19 mouse cellular contexts compared by ENCODE assay signal in genomic region chr5:113336281-113336680, GRCm38 (mm10). TPM values are rescaled to one million over a fixed set of nuclear protein-coding genes. Genes with fewer than 3 reads are reported as not detected.
DNase-seq lines count a peak whose midpoint lies in the region; ATAC-seq and TF ChIP-seq lines count a peak whose summit lies in the region.
"Had no signal": no experiment of that assay in that cellular context is flagged by ENCODE, and none has a peak within 500 bp of the region (broad histone marks: within the 10 kb centered on the region; RNA-seq: fewer than 3 reads in every experiment).

No protein-coding gene starts in this region.

- TF ChIP-seq POLR2A in kidney, adult 2 months (IDR thresholded peaks at IDR 0.05; ENCODE audit: low read depth, low read length) = no peak

- 0 out of 2 replicates have a peak, but pooled peaks cover 3% of the 10 kb centered on the region for H3K9me3 ChIP-seq in heart, embryonic 11.5 days (replicated peaks; ENCODE audit: control insufficient read depth, low read length)
- no peaks in the 10 kb centered on the region; the same call in 1 of the 2 replicates for H3K9me3 ChIP-seq in stomach, embryonic 14.5 days (ENCODE audit: control insufficient read depth, low read depth, low read length)
- H3K9me3 ChIP-seq in stomach, postnatal 0 days (ENCODE audit: control insufficient read depth, low read length) = no peaks in the 10 kb centered on the region
- H3K9me3 ChIP-seq: limb, embryonic 10.5 days; liver, embryonic 13.5 days had no signal

- ATAC-seq in heart, embryonic 11.5 days (replicated peaks; ENCODE audit: insufficient number of reproducible peaks, low FRiP score, low TSS enrichment) = no peak
- no peak for ATAC-seq in stomach, embryonic 14.5 days (ENCODE audit: insufficient number of reproducible peaks, insufficient read depth, low FRiP score, low read depth)
- ATAC-seq in stomach, postnatal 0 days (ENCODE audit: low FRiP score, low TSS enrichment) = no peak
- ATAC-seq: lung, postnatal 0 days had no signal

- H3K36me3 ChIP-seq in heart, embryonic 11.5 days (ENCODE audit: control insufficient read depth, insufficient read depth, low read length) = no peaks in the 10 kb centered on the region
- no peaks in the 10 kb centered on the region for H3K36me3 ChIP-seq in kidney, adult 2 months (ENCODE audit: control insufficient read depth, insufficient read depth, low read length)
- H3K36me3 ChIP-seq in stomach, embryonic 14.5 days (ENCODE audit: control insufficient read depth, insufficient read depth, low read length) = no peaks in the 10 kb centered on the region
- no peaks in the 10 kb centered on the region for H3K36me3 ChIP-seq in stomach, postnatal 0 days (ENCODE audit: control insufficient read depth, insufficient read depth, low read length)
- H3K36me3 ChIP-seq: limb, embryonic 10.5 days; liver, embryonic 13.5 days had no signal

- TF ChIP-seq EP300 in stomach, postnatal 0 days (optimal IDR thresholded peaks at IDR 0.05) = no peak

- 0 out of 2 replicates have a peak overlapping the region, but pooled peaks have one; percentile 24 for H3K4me3 ChIP-seq in heart, embryonic 11.5 days (ENCODE audit: low read depth, low read length)
- no peak overlapping the region for H3K4me3 ChIP-seq in kidney, adult 2 months (ENCODE audit: insufficient read depth, low read depth, low read length)
- H3K4me3 ChIP-seq in stomach, embryonic 14.5 days (ENCODE audit: low read depth, low read length) = no peak overlapping the region
- H3K4me3 ChIP-seq in stomach, postnatal 0 days (ENCODE audit: low read depth, low read length) = no peak overlapping the region
- H3K4me3 ChIP-seq: erythroblast, embryonic 14.5 days; liver, embryonic 13.5 days; megakaryocyte, embryonic 14.5 days had no signal

- no peak overlapping the region for H3K4me2 ChIP-seq in heart, embryonic 11.5 days
- H3K4me2 ChIP-seq in stomach, embryonic 14.5 days (replicated peaks; ENCODE audit: low read depth, low read length) = peak overlapping the region; percentile 39
- H3K4me2 ChIP-seq in stomach, postnatal 0 days (replicated peaks; ENCODE audit: low read depth) = no peak overlapping the region
- H3K4me2 ChIP-seq: liver, embryonic 13.5 days had no signal

- 21% methylated on average over 9 of the region's 9 CpGs for WGBS in heart, embryonic 11.5 days (ENCODE audit: insufficient replicate concordance)
- 40% methylated on average over 9 of the region's 9 CpGs for WGBS in kidney, adult 2 months
- 28% methylated on average over 9 of the region's 9 CpGs for WGBS in stomach, embryonic 14.5 days
- 41% methylated on average over 9 of the region's 9 CpGs for WGBS in stomach, postnatal 0 days

- no peak for DNase-seq in heart, adult 9 months (ENCODE audit: low spot score in 2 of 2)
- DNase-seq in kidney, adult 2 months = peak; percentile 49
- DNase-seq in kidney, postnatal 25 days = no peak
- DNase-seq in stomach, postnatal 0 days (ENCODE audit: low spot score) = no peak
- peak; percentile 12 to 27 for DNase-seq in kidney, postnatal 36 days
- DNase-seq in thymus, postnatal 14 days = no peak
- DNase-seq: adrenal gland, postnatal 25 days; cerebellum, postnatal 25 days; heart, adult 11 months; layer of hippocampus, postnatal 36 days; liver, embryonic 13.5 days; right cerebral cortex, postnatal 14 days had no signal

- no peak overlapping the region for H3K27ac ChIP-seq in heart, embryonic 11.5 days (ENCODE audit: low read depth, low read length)
- no peak overlapping the region for H3K27ac ChIP-seq in kidney, adult 2 months (ENCODE audit: insufficient read depth, low read depth, low read length)
- no peak overlapping the region for H3K27ac ChIP-seq in stomach, embryonic 14.5 days (ENCODE audit: low read length)
- H3K27ac ChIP-seq in stomach, postnatal 0 days (replicated peaks) = no peak overlapping the region
- H3K27ac ChIP-seq: limb, embryonic 10.5 days; liver, embryonic 13.5 days had no signal

- no peak for TF ChIP-seq CTCF in kidney, adult 2 months (conservative IDR thresholded peaks at IDR 0.05; ENCODE audit: insufficient read depth, insufficient read length, low read depth, low read length)
- no peak for TF ChIP-seq CTCF in stomach, postnatal 0 days (IDR thresholded peaks at IDR 0.05; ENCODE audit: low read depth)

- H3K27me3 ChIP-seq in heart, embryonic 11.5 days (ENCODE audit: control insufficient read depth, insufficient read depth, low read length) = peaks cover 77% of the 10 kb centered on the region
- H3K27me3 ChIP-seq in kidney, adult 2 months (replicated peaks; ENCODE audit: control insufficient read depth, insufficient read depth, low read length) = no peaks in the 10 kb centered on the region; the same call in 1 of the 2 replicates
- peaks cover 37% of the 10 kb centered on the region for H3K27me3 ChIP-seq in stomach, embryonic 14.5 days (ENCODE audit: control insufficient read depth, insufficient read depth, low read length)
- no peaks in the 10 kb centered on the region; the same call in 1 of the 2 replicates for H3K27me3 ChIP-seq in stomach, postnatal 0 days (ENCODE audit: control insufficient read depth, insufficient read depth, low read length)

- H3K9ac ChIP-seq in heart, embryonic 11.5 days (ENCODE audit: low read depth, low read length) = no peak overlapping the region
- no peak overlapping the region for H3K9ac ChIP-seq in stomach, embryonic 14.5 days (replicated peaks; ENCODE audit: low read depth, low read length)
- no peak overlapping the region for H3K9ac ChIP-seq in stomach, postnatal 0 days (ENCODE audit: low read length)
- H3K9ac ChIP-seq: liver, embryonic 13.5 days had no signal

- peaks cover 6% of the 10 kb centered on the region for H3K4me1 ChIP-seq in heart, embryonic 11.5 days (ENCODE audit: control insufficient read depth, insufficient read depth, low read length)
- no peaks in the 10 kb centered on the region for H3K4me1 ChIP-seq in kidney, adult 2 months (ENCODE audit: control insufficient read depth, insufficient read depth, low read length)
- H3K4me1 ChIP-seq in stomach, embryonic 14.5 days (ENCODE audit: control insufficient read depth, insufficient read depth, low read length) = peaks cover 9% of the 10 kb centered on the region; the same call in 1 of the 2 replicates
- no peaks in the 10 kb centered on the region for H3K4me1 ChIP-seq in stomach, postnatal 0 days (replicated peaks; ENCODE audit: control insufficient read depth, insufficient read depth)
- H3K4me1 ChIP-seq: liver, embryonic 13.5 days; megakaryocyte, embryonic 14.5 days had no signal

RNA-seq across cellular contexts. Expression of gene Aym1, which starts 20.8 kb away (rescaled TPM):
- polyA plus RNA-seq in heart, embryonic 11.5 days (2014; fragmentation: Nextera tagmentation; extraction: Ambion mirVana) = not detected in 2 replicates
- polyA plus RNA-seq in kidney, adult 2 months (2012; rRNA removed) = not detected in 2 replicates
- polyA plus RNA-seq in stomach, embryonic 14.5 days (2014; fragmentation: Nextera tagmentation; extraction: Ambion mirVana) = not detected in 2 replicates
- polyA plus RNA-seq in stomach, postnatal 0 days (2015; fragmentation: Nextera tagmentation; extraction: Ambion mirVana) = not detected in 2 replicates
- polyA plus RNA-seq: C2C12; erythroblast, embryonic 14.5 days; limb, embryonic 10.5 days; liver, embryonic 13.5 days; lung, postnatal 0 days had no signal

RNA-seq across cellular contexts. Expression of gene Sgsm1, which starts 25.7 kb away (rescaled TPM):
- polyA plus RNA-seq in heart, embryonic 11.5 days (2014; fragmentation: Nextera tagmentation; extraction: Ambion mirVana) = 2.6 and 3.5 TPM in 2 replicates
- polyA plus RNA-seq in kidney, adult 2 months (2012; rRNA removed) = 3.5 and 3.9 TPM in 2 replicates
- 4.6 and 6.4 TPM in 2 replicates for polyA plus RNA-seq in stomach, embryonic 14.5 days (2014; fragmentation: Nextera tagmentation; extraction: Ambion mirVana)
- 3.2 and 4.2 TPM in 2 replicates for polyA plus RNA-seq in stomach, postnatal 0 days (2015; fragmentation: Nextera tagmentation; extraction: Ambion mirVana)
- polyA plus RNA-seq: erythroblast, embryonic 14.5 days had no signal

Comparison
In these comparisons a context has a peak if more than half of its experiments do, and no peak if none do; other contexts are left out.
1. DNase-seq: peak in kidney, adult 2 months (single experiment) and kidney, postnatal 36 days (2 of 2); none in heart, adult 9 months (0 of 2), kidney, postnatal 25 days (0 of 2), stomach, postnatal 0 days (single experiment) and thymus, postnatal 14 days (single experiment).